Mouse (Mus musculus): ENCODE results near the gene Chst8.

Chst8 gene

GRCm38 (mm10) chr7:34749753-34750152 is 62.8 kb downstream of the Chst8 start:
- DNase-seq = no peak

GRCm38 (mm10) chr7:34748501-34748900 is 64.0 kb downstream of the Chst8 start:
- no peak for DNase-seq

GRCm38 (mm10) chr7:34747661-34748060 is 64.8 kb downstream of the Chst8 start:
- no peak for DNase-seq

GRCm38 (mm10) chr7:34746586-34746985 is 65.9 kb downstream of the Chst8 start:
- DNase-seq = no peak

- DNase-seq = no peak
Measured at GRCm38 (mm10) chr7:34746165-34746564, 66.3 kb downstream of the Chst8 start.

- no peak for DNase-seq
Measured at GRCm38 (mm10) chr7:34745426-34745825, 67.1 kb downstream of the Chst8 start.

- no peak for DNase-seq
Measured at GRCm38 (mm10) chr7:34744994-34745393, 67.5 kb downstream of the Chst8 start.

GRCm38 (mm10) chr7:34743411-34744085 is 69.0 kb downstream of the Chst8 start:
- no peak for DNase-seq

- no peak for DNase-seq
Measured at GRCm38 (mm10) chr7:34739371-34739770, 73.1 kb downstream of the Chst8 start.

- DNase-seq = no peak
Measured at GRCm38 (mm10) chr7:34737206-34737605, 75.3 kb downstream of the Chst8 start.

GRCm38 (mm10) chr7:34734348-34734747 is 78.2 kb downstream of the Chst8 start:
- DNase-seq = peak; percentile 82

- no peak for DNase-seq
Measured at GRCm38 (mm10) chr7:34728931-34729330, 83.6 kb downstream of the Chst8 start.

GRCm38 (mm10) chr7:34725206-34725605 is 87.3 kb downstream of the Chst8 start:
- DNase-seq = no peak

GRCm38 (mm10) chr7:34722551-34723230 is 89.8 kb downstream of the Chst8 start:
- DNase-seq = no peak

GRCm38 (mm10) chr7:34722151-34722550 is 90.4 kb downstream of the Chst8 start:
- no peak for DNase-seq

- no peak for DNase-seq
Measured at GRCm38 (mm10) chr7:34721650-34722048, 90.9 kb downstream of the Chst8 start.

- DNase-seq = no peak
Measured at GRCm38 (mm10) chr7:34720882-34721649, 91.4 kb downstream of the Chst8 start.

- no peak for DNase-seq
Measured at GRCm38 (mm10) chr7:34719599-34719998, 92.9 kb downstream of the Chst8 start.

- no peak for DNase-seq
Measured at GRCm38 (mm10) chr7:34718651-34719050, 93.9 kb downstream of the Chst8 start.

- no peak for DNase-seq
Measured at GRCm38 (mm10) chr7:34717161-34717810, 95.2 kb downstream of the Chst8 start.

- no peak for DNase-seq
Measured at GRCm38 (mm10) chr7:34714848-34715460, 97.6 kb downstream of the Chst8 start.

GRCm38 (mm10) chr7:34709111-34709510 is 103.4 kb downstream of the Chst8 start:
- peak; percentile 20 for DNase-seq

GRCm38 (mm10) chr7:34704401-34704800 is 108.1 kb downstream of the Chst8 start:
- DNase-seq = no peak

All from layer of hippocampus, adult 9-11 months (tissue).